Mouse (Mus musculus) megakaryocyte, embryonic 14.5 days (primary cell): ENCODE data around the gene 0610030E20Rik.

Source experiments
- FLI1 ChIP-seq: IDR thresholded peaks from 2 replicates; pipeline ENCODE4 v1.6.1; 2012; ENCODE audit warnings: low read length, inconsistent platforms, mixed read lengths
- GATA1 ChIP-seq: IDR thresholded peaks from 3 replicates; pipeline ENCODE4 v1.6.1; 2012; ENCODE audit warnings: mixed read lengths, low read length, inconsistent platforms, borderline replicate concordance

GRCm38 (mm10) chr6:72350214-72350613, 3.1 kb downstream of the 0610030E20Rik start:
- no peak for TF ChIP-seq GATA1
- no peak for TF ChIP-seq FLI1
